Mouse (Mus musculus) megakaryocyte, embryonic 14.5 days (primary cell): ENCODE measurements around the gene Hist1h2bj.

Experiments used
- FLI1 ChIP-seq: IDR thresholded peaks from 2 replicates; pipeline ENCODE4 v1.6.1; 2012; ENCODE audit warnings: low read length, inconsistent platforms, mixed read lengths
- GATA1 ChIP-seq: IDR thresholded peaks from 3 replicates; pipeline ENCODE4 v1.6.1; 2012; ENCODE audit warnings: mixed read lengths, low read length, inconsistent platforms, borderline replicate concordance

DNA sequence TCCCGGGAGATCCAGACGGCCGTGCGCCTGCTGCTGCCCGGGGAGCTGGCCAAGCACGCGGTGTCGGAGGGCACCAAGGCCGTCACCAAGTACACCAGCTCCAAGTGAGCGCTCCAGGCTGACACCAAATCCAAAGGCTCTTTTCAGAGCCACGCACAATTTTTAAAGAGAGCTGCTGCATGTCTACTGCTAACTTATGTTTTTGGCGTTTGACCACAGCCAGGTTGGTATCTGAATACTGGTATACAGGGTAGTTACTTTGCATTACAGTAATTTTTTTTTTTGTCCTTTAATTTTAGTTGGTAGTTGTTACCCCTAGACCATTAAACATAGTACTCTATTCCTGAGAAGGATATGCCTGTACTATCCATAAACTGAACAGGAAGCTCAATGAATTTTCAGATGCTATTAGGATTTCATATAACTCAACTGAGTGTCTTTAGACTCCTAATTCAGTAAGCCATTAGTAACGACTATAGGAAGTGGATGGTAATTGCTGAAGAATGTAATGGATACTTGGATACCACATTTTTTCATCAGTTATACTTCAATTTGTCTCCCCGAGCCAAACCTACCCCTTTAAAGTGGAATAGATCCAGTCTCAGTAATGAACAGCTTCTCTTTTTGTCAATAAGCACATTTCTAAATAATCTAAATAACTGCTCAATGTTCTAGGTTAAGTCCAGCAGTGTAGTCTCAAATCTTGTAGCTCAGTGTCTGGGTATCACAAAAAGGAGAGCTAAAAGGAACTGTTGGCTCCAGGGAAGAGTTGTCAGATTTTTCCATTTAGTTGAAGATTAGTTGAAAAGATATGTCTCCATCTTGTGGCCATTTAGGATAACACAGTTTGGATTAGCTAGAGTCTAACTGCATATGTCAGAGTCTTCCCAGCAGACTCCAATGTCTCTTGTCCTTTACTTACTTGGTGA is 753 bp downstream of the Hist1h2bj start:
- TF ChIP-seq FLI1 (no peak), GATA1 (no peak)
